Mouse (Mus musculus) B cell, adult (primary cell): Measurements from ENCODE around the gene Stard13. TPM values are rescaled to one million over a fixed set of nuclear protein-coding genes. Genes with fewer than 3 reads are reported as not detected.

ENCODE experiments used
- total RNA-seq: library from RNA; stranded (reverse); gene quantifications from 4 replicates; pipeline ENCODE4 v1.2.4, GENCODE M21; 2023; ENCODE audit not compliant: inconsistent age

Gene Stard13
- total RNA-seq = 0.12 TPM in 1 of 4 replicates, not detected in the others

DNA sequence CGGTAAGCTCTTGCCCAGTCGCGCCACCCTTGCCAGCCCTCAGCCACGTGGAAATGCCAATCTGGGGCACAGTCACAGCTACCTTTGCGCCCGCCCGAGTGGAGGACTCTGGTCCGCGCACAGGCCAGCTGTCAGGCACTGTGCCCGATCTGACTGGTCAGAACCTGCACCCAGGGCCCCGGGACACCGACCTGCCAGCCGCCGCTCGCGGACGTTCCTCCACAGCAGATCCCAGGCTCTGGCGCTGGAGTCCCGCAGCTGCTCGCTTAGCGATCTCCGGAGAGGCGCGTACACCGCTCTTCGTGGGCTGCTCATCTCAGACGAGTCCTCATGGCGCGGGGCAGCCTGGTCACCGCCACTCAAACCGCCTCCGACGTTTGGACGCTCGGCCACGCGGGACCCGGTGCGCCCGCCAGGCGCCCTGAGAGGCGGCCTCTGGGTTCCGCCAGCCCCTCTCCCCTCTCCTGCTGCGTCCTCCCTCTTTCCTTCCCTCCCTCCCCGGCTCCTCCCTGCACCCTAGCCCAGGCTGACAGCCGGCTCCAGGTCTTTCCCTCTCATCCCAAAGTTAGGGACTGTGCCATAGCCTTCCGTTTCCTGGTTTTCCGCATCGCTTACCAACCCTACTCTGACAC, at the start of gene Stard13:
Gene Stard13, minus strand, starts transcription at position 437 of the 632 bp plus-strand sequence.

Other genes with a start within 250 kb of the Stard13 start
- not detected in 4 replicates for gene Gm42906, start 194.3 kb upstream of the Stard13 start, total RNA-seq